Mouse (Mus musculus): ENCODE results near the gene Oit3. TPM values are rescaled to one million over a fixed set of nuclear protein-coding genes. Genes with fewer than 3 reads are reported as not detected.

The Oit3 gene
- polyA plus RNA-seq (2015; fragmentation: Nextera tagmentation; extraction: Ambion mirVana), result 0.45 and 0.46 TPM in 2 replicates

- no peak for DNase-seq (ENCODE audit: low spot score)
These were observed at the start of gene Oit3 for GRCm38 (mm10) chr10:59441735-59442134. Gene Oit3 (minus strand): TSS chr10:59441778.

GRCm38 (mm10) chr10:59490920-59491319, 49.3 kb upstream of the Oit3 start:
- peak; percentile 38 for DNase-seq (ENCODE audit: low spot score)

GRCm38 (mm10) chr10:59489411-59489810, 47.8 kb upstream of the Oit3 start:
- no peak for DNase-seq (ENCODE audit: low spot score)

GRCm38 (mm10) chr10:59487351-59487750, 45.8 kb upstream of the Oit3 start:
- DNase-seq (ENCODE audit: low spot score), result no peak

GRCm38 (mm10) chr10:59484318-59484717, 42.7 kb upstream of the Oit3 start:
- no peak for DNase-seq (ENCODE audit: low spot score)

- no peak for DNase-seq (ENCODE audit: low spot score)
These were observed 39.8 kb upstream of the Oit3 start for GRCm38 (mm10) chr10:59481381-59481780.

GRCm38 (mm10) chr10:59470451-59470850, 28.9 kb upstream of the Oit3 start:
- DNase-seq (ENCODE audit: low spot score), result no peak

- no peak for DNase-seq (ENCODE audit: low spot score)
These were observed 25.7 kb upstream of the Oit3 start for GRCm38 (mm10) chr10:59467297-59467696.

- DNase-seq (ENCODE audit: low spot score), result no peak
These were observed 25.0 kb upstream of the Oit3 start for GRCm38 (mm10) chr10:59466626-59467025.

- no peak for DNase-seq (ENCODE audit: low spot score)
These were observed 24.0 kb upstream of the Oit3 start for GRCm38 (mm10) chr10:59465546-59465945.

- DNase-seq (ENCODE audit: low spot score), result no peak
These were observed 20.7 kb upstream of the Oit3 start for GRCm38 (mm10) chr10:59462307-59462706.

- DNase-seq (ENCODE audit: low spot score), result no peak
These were observed 18.2 kb upstream of the Oit3 start for GRCm38 (mm10) chr10:59459767-59460166.

GRCm38 (mm10) chr10:59454631-59455030, 13.1 kb upstream of the Oit3 start:
- DNase-seq (ENCODE audit: low spot score), result no peak

GRCm38 (mm10) chr10:59451839-59452238, 10.3 kb upstream of the Oit3 start:
- peak; percentile 25 for DNase-seq (ENCODE audit: low spot score)

- no peak for DNase-seq (ENCODE audit: low spot score)
These were observed 6.0 kb upstream of the Oit3 start for GRCm38 (mm10) chr10:59447546-59447945.

GRCm38 (mm10) chr10:59446911-59447437, 5.4 kb upstream of the Oit3 start:
- DNase-seq (ENCODE audit: low spot score), result no peak

GRCm38 (mm10) chr10:59444635-59445034, 3.1 kb upstream of the Oit3 start:
- no peak for DNase-seq (ENCODE audit: low spot score)

- DNase-seq (ENCODE audit: low spot score), result no peak
These were observed 2.5 kb upstream of the Oit3 start for GRCm38 (mm10) chr10:59444106-59444505.

- no peak for DNase-seq (ENCODE audit: low spot score)
These were observed 1.6 kb upstream of the Oit3 start for GRCm38 (mm10) chr10:59443212-59443611.

- no peak for DNase-seq (ENCODE audit: low spot score)
These were observed 1.4 kb downstream of the Oit3 start for GRCm38 (mm10) chr10:59440177-59440576.

- DNase-seq (ENCODE audit: low spot score), result no peak
These were observed 2.1 kb downstream of the Oit3 start for GRCm38 (mm10) chr10:59439508-59439931.

- DNase-seq (ENCODE audit: low spot score), result no peak
These were observed 2.9 kb downstream of the Oit3 start for GRCm38 (mm10) chr10:59438651-59439050.

GRCm38 (mm10) chr10:59435746-59436145, 5.8 kb downstream of the Oit3 start:
- no peak for DNase-seq (ENCODE audit: low spot score)

GRCm38 (mm10) chr10:59430701-59431218, 10.8 kb downstream of the Oit3 start:
- no peak for DNase-seq (ENCODE audit: low spot score)
